Mouse (Mus musculus): ENCODE measurements around the gene Zcchc9. TPM values are rescaled to one million over a fixed set of nuclear protein-coding genes. Genes with fewer than 3 reads are reported as not detected.

Gene Zcchc9
- polyA plus RNA-seq (2012; ENCODE audit: insufficient read depth, insufficient read length, missing spikeins): 15.6 and 22.1 TPM in 2 replicates

DNA sequence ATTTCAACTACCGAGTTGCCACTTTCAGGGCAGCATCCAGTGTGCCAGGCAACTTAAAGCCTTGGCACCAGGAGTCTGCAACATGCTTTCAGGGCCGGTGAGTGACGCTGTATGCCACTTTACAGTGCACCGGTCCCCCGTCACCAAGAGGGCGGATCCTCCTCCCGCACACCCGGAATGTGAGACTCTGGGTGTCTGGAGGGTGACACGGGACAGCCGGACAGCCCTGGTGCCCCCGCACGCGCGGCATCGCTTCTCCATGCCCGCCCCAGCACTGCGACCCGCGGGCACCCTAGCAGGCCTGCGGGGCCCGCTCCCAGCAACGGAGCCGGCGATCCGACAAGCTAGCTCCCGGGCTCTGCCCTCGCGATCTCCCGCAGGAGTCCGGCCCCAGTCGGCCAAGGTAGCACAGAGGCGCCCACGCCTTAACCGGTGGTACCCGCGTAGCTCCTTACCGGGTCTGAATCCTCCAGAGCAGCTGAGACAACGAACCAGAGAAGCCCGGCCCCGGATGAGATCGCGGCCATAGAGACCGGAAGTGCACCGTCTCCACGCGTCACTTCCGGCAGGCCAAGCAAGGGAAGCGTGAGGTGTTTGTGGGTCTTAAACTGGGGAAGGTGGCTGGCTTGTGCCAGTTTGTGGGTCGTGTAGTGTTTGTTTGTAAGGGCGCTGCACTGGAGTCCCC lies at the start of gene Zcchc9:
Gene Zcchc9 (minus strand): TSS at position 551 of the 685 bp plus-strand sequence.
- H3K4me3 ChIP-seq (ENCODE audit: insufficient read depth, low read depth, low read length): peak within 1 kb of the TSS; percentile 94

GRCm38 (mm10) chr13:91854412-91854811 lies 46.9 kb upstream of the Zcchc9 start:
- no peak overlapping the region for H3K4me3 ChIP-seq (ENCODE audit: insufficient read depth, low read depth, low read length)
- no peak overlapping the region for H3K27ac ChIP-seq (replicated peaks; ENCODE audit: low read depth, low read length)
- H3K4me1 ChIP-seq (ENCODE audit: control insufficient read depth, insufficient read depth, insufficient read length, low read length): no peaks in the 10 kb centered on the region

More for the DNA sequence above, at the start of gene Zcchc9:
- no peaks in the 10 kb centered on the region for H3K4me1 ChIP-seq (ENCODE audit: control insufficient read depth, insufficient read depth, insufficient read length, low read length)
- peak within 1 kb of the TSS; percentile 90 for H3K27ac ChIP-seq (replicated peaks; ENCODE audit: low read depth, low read length)

DNA sequence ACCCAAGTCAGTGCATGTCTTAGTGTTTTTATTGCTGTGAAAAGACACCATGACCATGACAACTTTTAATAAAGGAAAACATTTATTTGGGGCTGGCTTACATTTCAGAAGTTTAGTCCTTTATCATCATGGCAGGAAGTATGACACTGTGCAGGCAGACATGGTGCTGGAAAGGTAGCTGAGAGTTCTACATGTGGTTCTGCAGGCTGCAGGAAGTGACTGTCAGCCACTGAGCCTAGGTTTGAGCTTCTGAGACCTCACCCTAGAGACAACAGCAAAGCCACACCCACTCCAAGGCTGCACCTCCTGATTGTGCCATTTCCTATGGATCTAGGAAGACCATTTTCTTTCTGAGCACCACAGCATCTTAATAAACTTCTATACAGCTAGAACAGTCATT lies 20.4 kb upstream of the Zcchc9 start:
- Histone ChIP-seq H3K4me1 (ENCODE audit: control insufficient read depth, insufficient read depth, insufficient read length, low read length) (peaks cover 12% of the 10 kb centered on the region), H3K27ac (replicated peaks; ENCODE audit: low read depth, low read length) (no peak overlapping the region; the same call in 1 of the 2 replicates), H3K4me3 (ENCODE audit: insufficient read depth, low read depth, low read length) (no peak overlapping the region)

DNA sequence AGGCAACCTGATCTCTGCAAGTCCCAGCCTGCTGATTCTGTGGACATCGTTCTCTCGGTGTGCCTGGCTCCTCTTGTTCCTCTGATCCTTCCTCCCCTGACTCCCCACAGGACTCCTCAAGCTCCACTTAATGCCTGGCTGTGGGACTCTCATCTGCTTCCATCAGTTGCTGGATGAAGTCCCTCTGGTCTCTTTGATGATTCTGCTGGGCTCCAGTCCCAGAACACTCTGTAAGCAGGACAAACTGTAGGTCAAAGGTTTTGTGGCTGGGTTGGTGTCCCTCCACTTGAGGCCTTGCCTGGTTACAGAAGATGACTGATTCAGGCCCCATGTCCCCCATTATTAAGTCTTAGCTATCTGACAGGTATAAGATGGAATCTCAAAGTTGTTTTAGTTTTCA lies 18.6 kb upstream of the Zcchc9 start:
- Histone ChIP-seq H3K4me3 (ENCODE audit: insufficient read depth, low read depth, low read length) (no peak overlapping the region), H3K27ac (replicated peaks; ENCODE audit: low read depth, low read length) (peak overlapping the region; percentile 29; the same call in 1 of the 2 replicates), H3K4me1 (ENCODE audit: control insufficient read depth, insufficient read depth, insufficient read length, low read length) (peaks cover 12% of the 10 kb centered on the region)

GRCm38 (mm10) chr13:91824845-91825550 lies 17.5 kb upstream of the Zcchc9 start:
- no peak overlapping the region for H3K27ac ChIP-seq (replicated peaks; ENCODE audit: low read depth, low read length)
- peaks cover 12% of the 10 kb centered on the region for H3K4me1 ChIP-seq (ENCODE audit: control insufficient read depth, insufficient read depth, insufficient read length, low read length)
- H3K4me3 ChIP-seq (ENCODE audit: insufficient read depth, low read depth, low read length): no peak overlapping the region

DNA sequence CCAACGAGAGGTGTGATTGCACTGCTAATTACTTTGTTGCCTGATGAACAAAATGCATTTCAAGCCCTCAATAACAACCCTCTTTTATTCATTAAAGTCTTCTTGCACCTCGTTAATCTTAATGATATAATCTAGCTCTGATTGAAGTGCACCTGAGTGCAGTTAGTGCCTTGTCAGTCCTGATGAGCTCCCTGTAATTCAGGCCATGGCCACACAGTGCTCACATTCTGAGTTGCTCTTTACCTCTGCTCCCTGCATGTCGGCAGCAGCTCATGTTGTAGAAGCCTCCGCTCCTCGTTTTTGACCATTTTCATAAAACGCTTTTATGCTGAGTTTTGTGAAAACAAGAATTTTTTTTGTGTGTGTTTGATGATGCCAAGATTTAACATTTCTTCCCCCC lies 16.2 kb upstream of the Zcchc9 start:
- Histone ChIP-seq H3K4me3 (ENCODE audit: insufficient read depth, low read depth, low read length) (no peak overlapping the region), H3K27ac (replicated peaks; ENCODE audit: low read depth, low read length) (no peak overlapping the region), H3K4me1 (ENCODE audit: control insufficient read depth, insufficient read depth, insufficient read length, low read length) (peaks cover 12% of the 10 kb centered on the region)

DNA sequence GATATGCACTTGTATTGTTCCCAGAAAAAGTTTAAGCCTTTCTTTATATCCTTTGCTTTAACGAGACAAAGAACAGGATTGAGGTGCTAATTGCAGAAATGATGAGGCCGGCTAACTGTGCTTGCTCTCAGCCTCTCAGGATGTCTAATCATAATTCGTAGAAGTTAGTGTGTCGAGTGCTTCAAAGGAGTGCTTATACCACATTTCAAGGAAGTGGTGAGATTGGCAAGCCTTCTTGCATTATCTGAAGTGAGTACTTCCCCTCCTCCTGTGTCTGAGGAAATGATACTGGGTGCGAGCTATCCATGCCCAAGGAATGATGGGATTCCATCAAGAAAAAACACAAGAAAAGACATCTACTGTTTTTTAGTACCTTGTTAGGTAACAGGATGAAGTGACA lies 7.2 kb upstream of the Zcchc9 start:
- Histone ChIP-seq H3K4me1 (ENCODE audit: control insufficient read depth, insufficient read depth, insufficient read length, low read length) (no peaks in the 10 kb centered on the region), H3K4me3 (ENCODE audit: insufficient read depth, low read depth, low read length) (no peak overlapping the region), H3K27ac (replicated peaks; ENCODE audit: low read depth, low read length) (no peak overlapping the region)

- H3K27ac ChIP-seq (replicated peaks; ENCODE audit: low read depth, low read length): no peak overlapping the region
- no peaks in the 10 kb centered on the region for H3K4me1 ChIP-seq (ENCODE audit: control insufficient read depth, insufficient read depth, insufficient read length, low read length)
- H3K4me3 ChIP-seq (ENCODE audit: insufficient read depth, low read depth, low read length): no peak overlapping the region
Observed at GRCm38 (mm10) chr13:91809476-91809875, 2.0 kb upstream of the Zcchc9 start.

DNA sequence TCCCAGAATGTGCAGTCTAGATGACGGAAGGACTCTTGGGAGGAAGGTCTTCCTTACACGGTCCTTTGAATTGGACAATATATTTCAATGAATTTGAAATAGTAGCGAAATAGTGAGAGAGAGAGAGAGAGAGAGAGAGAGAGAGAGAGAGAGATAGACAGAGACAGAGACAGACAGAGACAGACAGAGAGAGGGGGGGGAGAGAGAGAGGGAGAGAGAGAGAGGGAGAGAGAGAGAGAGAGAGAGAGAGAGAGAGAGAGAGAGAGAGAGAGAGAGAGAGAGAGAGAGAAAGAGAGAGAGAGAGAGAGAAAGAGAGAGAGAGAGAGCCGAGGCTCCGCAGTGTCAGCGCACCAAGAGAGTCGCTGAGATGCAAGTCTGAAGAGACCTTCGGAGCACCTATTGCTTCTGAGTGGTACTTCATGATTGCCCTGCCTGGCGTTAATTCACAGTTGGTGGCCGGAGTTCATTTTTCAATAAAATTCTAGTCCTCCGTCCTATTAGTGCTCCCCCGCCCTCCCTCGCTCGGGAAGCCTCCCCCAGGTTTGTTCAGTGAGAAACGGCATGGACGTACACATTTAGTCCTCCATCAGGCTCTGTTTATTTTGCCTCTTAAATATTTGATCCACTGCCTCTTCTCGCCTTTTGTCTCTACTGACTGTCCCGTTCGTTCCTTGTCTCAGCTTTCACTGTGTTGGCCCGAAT lies 520 bp upstream of the Zcchc9 start:
- peak overlapping the region; percentile 94 for H3K4me3 ChIP-seq (ENCODE audit: insufficient read depth, low read depth, low read length)
- H3K4me1 ChIP-seq (ENCODE audit: control insufficient read depth, insufficient read depth, insufficient read length, low read length): no peaks in the 10 kb centered on the region
- H3K27ac ChIP-seq (replicated peaks; ENCODE audit: low read depth, low read length): peak overlapping the region; percentile 90

DNA sequence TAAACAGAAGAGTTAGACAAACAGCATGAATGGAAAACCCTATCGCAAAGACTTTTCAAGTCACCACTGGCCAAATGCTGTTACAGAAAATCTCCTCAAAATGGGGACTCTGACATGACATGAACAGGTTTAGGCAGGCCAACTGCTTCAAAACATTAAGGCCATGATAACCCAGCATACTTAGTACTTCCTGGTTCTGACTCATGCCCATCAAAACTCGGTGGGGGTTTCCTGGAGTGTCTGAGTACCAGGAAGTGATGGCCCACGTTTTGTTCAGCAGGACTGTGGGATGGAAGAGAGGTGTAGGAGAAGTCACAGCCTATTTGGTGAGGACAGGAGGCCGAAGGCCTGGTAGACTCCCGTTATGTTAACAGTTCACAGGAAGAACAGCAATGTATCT lies 5.8 kb downstream of the Zcchc9 start:
- no peaks in the 10 kb centered on the region for H3K4me1 ChIP-seq (ENCODE audit: control insufficient read depth, insufficient read depth, insufficient read length, low read length)
- H3K4me3 ChIP-seq (ENCODE audit: insufficient read depth, low read depth, low read length): no peak overlapping the region

GRCm38 (mm10) chr13:91797442-91797841 lies 10.1 kb downstream of the Zcchc9 start:
- Histone ChIP-seq H3K4me3 (ENCODE audit: insufficient read depth, low read depth, low read length) (no peak overlapping the region), H3K27ac (replicated peaks; ENCODE audit: low read depth, low read length) (no peak overlapping the region), H3K4me1 (ENCODE audit: control insufficient read depth, insufficient read depth, insufficient read length, low read length) (no peaks in the 10 kb centered on the region)

More for the DNA sequence above, 5.8 kb downstream of the Zcchc9 start:
- no peak overlapping the region for H3K27ac ChIP-seq (replicated peaks; ENCODE audit: low read depth, low read length)

- H3K4me3 ChIP-seq (ENCODE audit: insufficient read depth, low read depth, low read length): no peak overlapping the region
- no peak overlapping the region for H3K27ac ChIP-seq (replicated peaks; ENCODE audit: low read depth, low read length)
- no peaks in the 10 kb centered on the region for H3K4me1 ChIP-seq (ENCODE audit: control insufficient read depth, insufficient read depth, insufficient read length, low read length)
Observed at GRCm38 (mm10) chr13:91796916-91797315, 10.6 kb downstream of the Zcchc9 start.

- Histone ChIP-seq H3K27ac (replicated peaks; ENCODE audit: low read depth, low read length) (no peak overlapping the region), H3K4me3 (ENCODE audit: insufficient read depth, low read depth, low read length) (no peak overlapping the region), H3K4me1 (ENCODE audit: control insufficient read depth, insufficient read depth, insufficient read length, low read length) (no peaks in the 10 kb centered on the region)
Observed at GRCm38 (mm10) chr13:91796003-91796402, 11.5 kb downstream of the Zcchc9 start.

- Histone ChIP-seq H3K27ac (replicated peaks; ENCODE audit: low read depth, low read length) (no peak overlapping the region), H3K4me3 (ENCODE audit: insufficient read depth, low read depth, low read length) (no peak overlapping the region), H3K4me1 (ENCODE audit: control insufficient read depth, insufficient read depth, insufficient read length, low read length) (no peaks in the 10 kb centered on the region)
Observed at GRCm38 (mm10) chr13:91795593-91795992, 11.9 kb downstream of the Zcchc9 start.

GRCm38 (mm10) chr13:91794926-91795436 lies 12.5 kb downstream of the Zcchc9 start:
- Histone ChIP-seq H3K4me1 (ENCODE audit: control insufficient read depth, insufficient read depth, insufficient read length, low read length) (no peaks in the 10 kb centered on the region), H3K27ac (replicated peaks; ENCODE audit: low read depth, low read length) (no peak overlapping the region), H3K4me3 (ENCODE audit: insufficient read depth, low read depth, low read length) (no peak overlapping the region)

Data from brown adipose tissue, adult 24 weeks (tissue).